Mouse (Mus musculus) liver, embryonic 14.5 days (tissue): ENCODE results near the gene Faap20. TPM values are rescaled to one million over a fixed set of nuclear protein-coding genes. Genes with fewer than 3 reads are reported as not detected.

Experiments used
- ATAC-seq: fragments of 200-750 bp; cut with Nextera tagmentation; 2 replicates; pipeline ENCODE4 v1.8.0; 2017; ENCODE audit warnings: moderate number of reproducible peaks, mild to moderate bottlenecking, moderate library complexity; ENCODE audit not compliant: insufficient read depth
- DNase-seq, 3 experiments: peaks; one replicate each; pipeline ENCODE4 v3.0.0-alpha.2; 2012 to 2013; ENCODE audit warnings: low read depth in 3 of 3, low spot score in 3 of 3
- H3K27ac ChIP-seq: fragments of 300-500 bp; sonication (generic); 2 replicates; pipeline ENCODE4 v1.5.1; 2014; ENCODE audit warnings: moderate library complexity, mild to moderate bottlenecking, control low read depth, inconsistent platforms
- H3K27me3 ChIP-seq: fragments of 300-500 bp; sonication (generic); 2 replicates; pipeline ENCODE4 v1.6.1; 2014; ENCODE audit warnings: mild to moderate bottlenecking, low read length, moderate library complexity; ENCODE audit not compliant: control insufficient read depth, insufficient read depth
- H3K36me3 ChIP-seq: fragments of 300-500 bp; sonication (generic); replicated peaks from 2 replicates; pipeline ENCODE4 v1.6.1; 2014; ENCODE audit warnings: low read depth; ENCODE audit not compliant: control insufficient read depth, insufficient read depth
- H3K4me1 ChIP-seq, 2 experiments: fragments of 200-500 bp in 1 of 2; fragments of 300-500 bp in 1 of 2; sonication (generic) in 1 of 2; replicated peaks; 2 replicates each; pipeline ENCODE4 v1.6.1; 2012 to 2014; ENCODE audit warnings: antibody characterized with exemption in 1 of 2, inconsistent platforms in 1 of 2, low read length in 1 of 2; ENCODE audit not compliant: control insufficient read depth in 2 of 2, insufficient read depth in 2 of 2
- H3K4me2 ChIP-seq: fragments of 300-500 bp; sonication (generic); 2 replicates; pipeline ENCODE4 v1.6.1; 2014; ENCODE audit warnings: low read depth, mild to moderate bottlenecking, control low read depth, moderate library complexity
- H3K4me3 ChIP-seq, 2 experiments: fragments of 200-500 bp in 1 of 2; fragments of 300-500 bp in 1 of 2; sonication (generic) in 1 of 2; 2 replicates each; pipeline ENCODE4 v1.5.1; 2012 to 2014; ENCODE audit warnings: low read depth in 2 of 2, low read length in 2 of 2, mild to moderate bottlenecking in 2 of 2, control low read depth in 1 of 2, inconsistent platforms in 1 of 2, moderate library complexity in 1 of 2; ENCODE audit not compliant: insufficient read depth in 1 of 2
- H3K9ac ChIP-seq: fragments of 300-500 bp; sonication (generic); replicated peaks from 2 replicates; pipeline ENCODE4 v1.6.1; 2014; ENCODE audit warnings: mild to moderate bottlenecking, control low read depth, moderate library complexity
- H3K9me3 ChIP-seq: fragments of 300-500 bp; sonication (generic); 2 replicates; pipeline ENCODE4 v1.6.1; 2016; ENCODE audit warnings: low read length, mixed read lengths; ENCODE audit not compliant: control insufficient read depth
- CTCF ChIP-seq: IDR thresholded peaks from 2 replicates; pipeline ENCODE4 v1.5.1; 2016; ENCODE audit warnings: antibody characterized with exemption, low read depth, control low read depth
- EP300 ChIP-seq: IDR thresholded peaks from 2 replicates; pipeline ENCODE4 v1.6.1; 2016; ENCODE audit warnings: antibody characterized with exemption, low read depth
- WGBS: fragments of 180-500 bp; shearing (Covaris S2); extraction: QIAGEN DNeasy Blood & Tissue Kit; methylation state at CpG from one replicate; pipeline ENCODE4 v1.1.7; 2014; ENCODE audit not compliant: insufficient replicate concordance; 5-methylcytosine and 5-hydroxymethylcytosine counted together
- polyA plus RNA-seq, 2 experiments: library from polyadenylated mRNA; depleted of rRNA in 1 of 2; stranded (reverse) in 1 of 2; unstranded in 1 of 2; fragments of >200 nt; fragmentation: Nextera tagmentation in 1 of 2; extraction: Ambion mirVana in 1 of 2; gene quantifications; 2 replicates each; pipeline versions ENCODE4 v1.2.1 to v1.2.3; 2012 to 2014

Faap20 gene
- polyA plus RNA-seq, 2 experiments, result 12.2 to 14.8 TPM

DNA sequence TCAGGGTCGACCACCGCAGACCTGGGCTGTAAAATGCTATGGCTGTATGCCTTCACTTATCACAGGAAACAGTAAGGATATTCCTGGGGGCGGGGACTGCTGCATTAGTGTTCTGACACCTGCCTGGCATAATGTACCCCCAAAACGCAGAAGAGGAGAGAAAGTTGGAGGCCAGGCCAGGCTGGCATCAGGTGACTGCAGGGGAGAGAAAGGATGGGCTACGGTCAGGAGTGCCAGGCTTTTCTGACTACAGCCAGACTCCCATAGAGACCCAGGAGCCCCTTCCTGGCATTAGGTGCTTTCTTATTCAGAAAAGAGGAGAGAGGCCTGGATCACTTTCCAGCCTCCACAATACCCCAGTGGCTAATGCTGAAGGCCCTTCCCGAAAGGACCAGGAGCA, 10.1 kb upstream of the Faap20 start:
- ATAC-seq (no peak), DNase-seq (no peak)
- Histone ChIP-seq H3K9ac (no peak overlapping the region), H3K4me1 (peaks cover 0 to 11% of the 10 kb centered on the region in 2 experiments; a peak in 2 of 4 replicates), H3K4me3 (no peak overlapping the region), H3K4me2 (no peak overlapping the region), H3K9me3 (no peaks in the 10 kb centered on the region), H3K36me3 (no peaks in the 10 kb centered on the region), H3K27ac (no peak overlapping the region), H3K27me3 (no peaks in the 10 kb centered on the region)
- no peak for TF ChIP-seq EP300
- TF ChIP-seq CTCF, result no peak
- WGBS, result 41% methylated on average over 6 of the region's 6 CpGs

- no peaks in the 10 kb centered on the region for H3K9me3 ChIP-seq
- H3K4me3 ChIP-seq, result no peak overlapping the region
- H3K4me2 ChIP-seq, result no peak overlapping the region
- WGBS, result 73% methylated on average over 9 of the region's 9 CpGs
- no peak overlapping the region for H3K27ac ChIP-seq
- TF ChIP-seq CTCF (no peak), EP300 (no peak)
- no peaks in the 10 kb centered on the region; a peak in 2 of 4 replicates for H3K4me1 ChIP-seq
- no peaks in the 10 kb centered on the region for H3K27me3 ChIP-seq
- ATAC-seq (no peak), DNase-seq (no peak)
- no peak overlapping the region for H3K9ac ChIP-seq
- H3K36me3 ChIP-seq, result no peaks in the 10 kb centered on the region
Measured at GRCm38 (mm10) chr4:155241789-155242188, 7.8 kb upstream of the Faap20 start.

- DNase-seq (no peak), ATAC-seq (no peak)
- Histone ChIP-seq H3K27ac (no peak overlapping the region), H3K4me3 (no peak overlapping the region), H3K4me2 (no peak overlapping the region), H3K27me3 (no peaks in the 10 kb centered on the region), H3K36me3 (no peaks in the 10 kb centered on the region), H3K9ac (no peak overlapping the region), H3K4me1 (no peaks in the 10 kb centered on the region; a peak in 2 of 4 replicates), H3K9me3 (no peaks in the 10 kb centered on the region)
- no peak for TF ChIP-seq EP300
- TF ChIP-seq CTCF, result no peak
- 67% methylated on average over 5 of the region's 5 CpGs for WGBS
Measured at GRCm38 (mm10) chr4:155242292-155242691, 7.3 kb upstream of the Faap20 start.

- Histone ChIP-seq H3K36me3 (no peaks in the 10 kb centered on the region), H3K27ac (no peak overlapping the region), H3K9ac (no peak overlapping the region), H3K9me3 (no peaks in the 10 kb centered on the region), H3K4me2 (no peak overlapping the region), H3K4me1 (no peaks in the 10 kb centered on the region; a peak in 2 of 4 replicates), H3K27me3 (no peaks in the 10 kb centered on the region), H3K4me3 (no peak overlapping the region)
- TF ChIP-seq EP300 (no peak), CTCF (no peak)
- DNase-seq, result no peak
- no peak for ATAC-seq
- WGBS, result 61% methylated on average over 12 of the region's 12 CpGs
Measured at GRCm38 (mm10) chr4:155243233-155243632, 6.4 kb upstream of the Faap20 start.

GRCm38 (mm10) chr4:155245770-155246492, 3.7 kb upstream of the Faap20 start:
- ATAC-seq (no peak), DNase-seq (no peak)
- no peaks in the 10 kb centered on the region for H3K36me3 ChIP-seq
- H3K27ac ChIP-seq, result no peak overlapping the region
- H3K9ac ChIP-seq, result no peak overlapping the region
- no peaks in the 10 kb centered on the region for H3K9me3 ChIP-seq
- no peak overlapping the region for H3K4me2 ChIP-seq
- no peaks in the 10 kb centered on the region for H3K27me3 ChIP-seq
- H3K4me1 ChIP-seq, result peaks cover 0 to 10% of the 10 kb centered on the region in 2 experiments; a peak in 1 of 4 replicates
- TF ChIP-seq EP300 (no peak), CTCF (no peak)
- WGBS, result 42% methylated on average over 6 of the region's 6 CpGs
- H3K4me3 ChIP-seq, result no peak overlapping the region
